Comparison of ENCODE assay signal across 14 mouse cellular contexts in genomic region chr12:83721281-83721680, GRCm38 (mm10). TPM values are rescaled to one million over a fixed set of nuclear protein-coding genes. Genes with fewer than 3 reads are reported as not detected.
DNase-seq lines count a peak whose midpoint lies in the region; ATAC-seq and TF ChIP-seq lines count a peak whose summit lies in the region.
"Had no signal": no experiment of that assay in that cellular context is flagged by ENCODE, and none has a peak within 500 bp of the region (broad histone marks: within the 10 kb centered on the region; RNA-seq: fewer than 3 reads in every experiment).

No protein-coding gene starts in this region.

- no peak overlapping the region for H3K4me3 ChIP-seq in left cerebral cortex, adult 2 months
- no peak overlapping the region for H3K4me3 ChIP-seq in embryonic facial prominence, embryonic 13.5 days
- no peak overlapping the region for H3K4me3 ChIP-seq in limb, embryonic 13.5 days
- H3K4me3 ChIP-seq in midbrain, embryonic 11.5 days (ENCODE audit: low read depth, low read length): no peak overlapping the region
- H3K4me3 ChIP-seq: megakaryocyte, embryonic 14.5 days; neural tube, embryonic 13.5 days had no signal

- no peak for DNase-seq in left cerebral cortex, adult 2 months (ENCODE audit: extremely low spot score in 1 of 2, low spot score in 2 of 2)
- no peak for DNase-seq in left cerebral cortex, postnatal 36 days (ENCODE audit: low spot score in 2 of 2)
- peak; percentile 22 for DNase-seq in brain, adult 2 months (ENCODE audit: low read depth, low spot score)
- DNase-seq in midbrain, embryonic 11.5 days (ENCODE audit: low spot score, missing footprints): no peak
- DNase-seq in cerebellum, postnatal 4 days (ENCODE audit: low spot score in 2 of 2): no peak
- no peak for DNase-seq in B cell, adult 2 months
- DNase-seq: heart, postnatal 10 days; right cerebral cortex, postnatal 25 days; thymus, postnatal 36 days had no signal

- H3K36me3 ChIP-seq in embryonic facial prominence, embryonic 13.5 days: peaks cover 74% of the 10 kb centered on the region
- peaks cover 73% of the 10 kb centered on the region for H3K36me3 ChIP-seq in limb, embryonic 13.5 days
- H3K36me3 ChIP-seq in midbrain, embryonic 11.5 days (ENCODE audit: control insufficient read depth, insufficient read depth, low read length): peaks cover 7% of the 10 kb centered on the region; the same call in 1 of the 2 replicates

- no peaks in the 10 kb centered on the region for H3K27me3 ChIP-seq in embryonic facial prominence, embryonic 13.5 days
- H3K27me3 ChIP-seq in limb, embryonic 13.5 days: no peaks in the 10 kb centered on the region
- no peaks in the 10 kb centered on the region for H3K27me3 ChIP-seq in midbrain, embryonic 11.5 days (ENCODE audit: control insufficient read depth, insufficient read depth, low read length)
- H3K27me3 ChIP-seq: megakaryocyte, embryonic 14.5 days; neural tube, embryonic 13.5 days had no signal

- ATAC-seq in embryonic facial prominence, embryonic 13.5 days (ENCODE audit: insufficient number of reproducible peaks, insufficient read depth, low FRiP score, low TSS enrichment, low read depth): peak; percentile 67
- no peak for ATAC-seq in limb, embryonic 13.5 days (ENCODE audit: low FRiP score, low read depth)
- ATAC-seq in midbrain, embryonic 11.5 days (ENCODE audit: low FRiP score): no peak

- TF ChIP-seq CTCF in left cerebral cortex, adult 2 months (IDR thresholded peaks at IDR 0.05): no peak

- H3K9me3 ChIP-seq in embryonic facial prominence, embryonic 13.5 days: no peaks in the 10 kb centered on the region
- no peaks in the 10 kb centered on the region for H3K9me3 ChIP-seq in limb, embryonic 13.5 days
- no peaks in the 10 kb centered on the region for H3K9me3 ChIP-seq in midbrain, embryonic 11.5 days (ENCODE audit: control insufficient read depth, low read length)
- H3K9me3 ChIP-seq: G1E; megakaryocyte, embryonic 14.5 days; neural tube, embryonic 13.5 days had no signal

- no peak overlapping the region for H3K9ac ChIP-seq in embryonic facial prominence, embryonic 13.5 days
- H3K9ac ChIP-seq in limb, embryonic 13.5 days: no peak overlapping the region
- H3K9ac ChIP-seq in midbrain, embryonic 11.5 days (ENCODE audit: low read length): no peak overlapping the region
- H3K9ac ChIP-seq: neural tube, embryonic 13.5 days had no signal

- H3K4me1 ChIP-seq in embryonic facial prominence, embryonic 13.5 days: peaks cover 9% of the 10 kb centered on the region
- H3K4me1 ChIP-seq in limb, embryonic 13.5 days: peaks cover 12% of the 10 kb centered on the region; the same call in 1 of the 2 replicates
- no peaks in the 10 kb centered on the region for H3K4me1 ChIP-seq in midbrain, embryonic 11.5 days (ENCODE audit: control insufficient read depth, insufficient read depth, low read length)
- H3K4me1 ChIP-seq: neural tube, embryonic 13.5 days had no signal

- no peak overlapping the region for H3K4me2 ChIP-seq in embryonic facial prominence, embryonic 13.5 days
- no peak overlapping the region for H3K4me2 ChIP-seq in limb, embryonic 13.5 days (replicated peaks)
- no peak overlapping the region for H3K4me2 ChIP-seq in midbrain, embryonic 11.5 days
- H3K4me2 ChIP-seq: neural tube, embryonic 13.5 days had no signal

- intact Hi-C loops in left cerebral cortex, adult 2 months (cut with DNase I): no loop called here
- intact Hi-C loops in left cerebral cortex, postnatal 36 days (cut with DNase I): no loop called here

- H3K27ac ChIP-seq in left cerebral cortex, adult 2 months: peak overlapping the region; percentile 32; the same call in 1 of the 2 replicates
- peak overlapping the region; percentile 74 for H3K27ac ChIP-seq in embryonic facial prominence, embryonic 13.5 days
- peak overlapping the region; percentile 69 for H3K27ac ChIP-seq in limb, embryonic 13.5 days
- no peak overlapping the region for H3K27ac ChIP-seq in midbrain, embryonic 11.5 days (ENCODE audit: low read depth, low read length)
- H3K27ac ChIP-seq: neural tube, embryonic 13.5 days had no signal

- WGBS in embryonic facial prominence, embryonic 13.5 days: 38% methylated on average over 6 of the region's 6 CpGs
- 51% methylated on average over 6 of the region's 6 CpGs for WGBS in limb, embryonic 13.5 days
- WGBS in midbrain, embryonic 11.5 days: 88% methylated on average over 6 of the region's 6 CpGs

RNA-seq across cellular contexts. Expression of gene Psen1, which starts 33.3 kb away (rescaled TPM):
- 10 to 100 TPM; 60.7 to 61.7 TPM for total RNA-seq in left cerebral cortex, adult 2 months (2021)
- 10 to 100 TPM; 62.9 to 63.5 TPM for total RNA-seq in left cerebral cortex, postnatal 36 days (2021)
- polyA plus RNA-seq in embryonic facial prominence, embryonic 13.5 days (2015; fragmentation: Nextera tagmentation; extraction: Ambion mirVana): 58.7 and 67.4 TPM in 2 replicates
- 60.1 TPM in 2 replicates for polyA plus RNA-seq in limb, embryonic 13.5 days (2015; fragmentation: Nextera tagmentation; extraction: Ambion mirVana)
- 75.2 and 76.2 TPM in 2 replicates for polyA plus RNA-seq in midbrain, embryonic 11.5 days (2014; fragmentation: Nextera tagmentation; extraction: Ambion mirVana)

RNA-seq across cellular contexts. Expression of gene Papln, which starts 42.2 kb away (rescaled TPM):
- 1 to 10 TPM; 8.4 to 10.0 TPM for total RNA-seq in left cerebral cortex, adult 2 months (2021)
- 10 to 100 TPM in 1 of 2 experiments, 1 to 10 TPM in 1; 7.4 to 11.5 TPM for total RNA-seq in left cerebral cortex, postnatal 36 days (2021)
- 2.2 and 2.8 TPM in 2 replicates for polyA plus RNA-seq in embryonic facial prominence, embryonic 13.5 days (2015; fragmentation: Nextera tagmentation; extraction: Ambion mirVana)
- polyA plus RNA-seq in limb, embryonic 13.5 days (2015; fragmentation: Nextera tagmentation; extraction: Ambion mirVana): 0.86 and 1.3 TPM in 2 replicates
- polyA plus RNA-seq in midbrain, embryonic 11.5 days (2014; fragmentation: Nextera tagmentation; extraction: Ambion mirVana): 0.04 TPM in 1 of 2 replicates, not detected in the other
